Mouse (Mus musculus): ENCODE data around the gene Gm21964. TPM values are rescaled to one million over a fixed set of nuclear protein-coding genes. Genes with fewer than 3 reads are reported as not detected.

The Gm21964 gene
- total and polyA plus RNA-seq, 3 experiments, result not detected

DNA sequence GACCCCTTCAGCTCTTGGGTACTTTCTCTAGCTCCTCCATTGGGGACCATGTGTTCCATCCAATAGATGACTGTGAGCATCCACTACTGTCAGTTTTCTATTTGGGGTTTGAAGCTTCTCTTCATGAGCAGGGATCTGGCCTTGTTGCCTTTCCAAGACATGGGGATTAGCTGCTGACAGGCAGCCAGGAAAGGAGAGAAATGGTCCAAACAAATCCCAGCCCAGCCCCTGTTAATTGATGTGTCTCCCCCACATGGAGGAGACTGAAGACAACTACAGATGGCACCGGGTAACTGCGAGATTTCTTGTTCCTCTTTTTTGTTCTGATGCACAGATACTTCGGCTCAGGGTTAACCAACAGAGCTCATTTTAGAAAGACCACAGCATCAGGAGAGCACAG is 39.1 kb downstream of the Gm21964 start:
- Histone ChIP-seq H3K4me3 (ENCODE audit: control insufficient read depth in 1 of 2, insufficient read depth in 1 of 2, low read depth in 2 of 2, low read length in 2 of 2) (no peak overlapping the region), H3K9ac (ENCODE audit: control insufficient read depth, low read depth, low read length, poor library complexity, severe bottlenecking) (no peak overlapping the region), H3K9me3 (replicated peaks; ENCODE audit: insufficient read depth, low read length) (no peaks in the 10 kb centered on the region), H3K27ac (ENCODE audit: control insufficient read depth, low read depth, low read length) (no peak overlapping the region), H3K27me3 (ENCODE audit: control insufficient read depth in 1 of 2, insufficient read depth in 2 of 2, low read length in 2 of 2) (no peaks in the 10 kb centered on the region), H3K4me1 (ENCODE audit: control insufficient read depth in 1 of 2, insufficient read depth in 2 of 2, low read length in 2 of 2) (no peaks in the 10 kb centered on the region), H3K36me3 (ENCODE audit: control insufficient read depth in 1 of 2, insufficient read depth in 2 of 2, low read length in 2 of 2) (no peaks in the 10 kb centered on the region), H3K79me2 (ENCODE audit: control insufficient read depth, insufficient read depth, low read length, poor library complexity) (no peaks in the 10 kb centered on the region)
- TF ChIP-seq CHD2 (IDR thresholded peaks at IDR 0.05; ENCODE audit: low read length), result no peak
- TF ChIP-seq ETS1 (IDR thresholded peaks at IDR 0.05; ENCODE audit: low read depth, low read length), result no peak
- no peak for TF ChIP-seq E2F4 (IDR thresholded peaks at IDR 0.05; ENCODE audit: borderline replicate concordance, low read depth, low read length)
- no peak for TF ChIP-seq RCOR1 (IDR thresholded peaks at IDR 0.05; ENCODE audit: low read depth, low read length)
- no peak for TF ChIP-seq POLR2AphosphoS5 (IDR thresholded peaks at IDR 0.05; ENCODE audit: borderline replicate concordance, low read depth, low read length)
- no peak for TF ChIP-seq UBTF (IDR thresholded peaks at IDR 0.05; ENCODE audit: borderline replicate concordance, insufficient read depth, low read depth, low read length)
- no peak for TF ChIP-seq MYB (IDR thresholded peaks at IDR 0.05; ENCODE audit: low read depth, low read length)
- no peak for TF ChIP-seq TCF12 (IDR thresholded peaks at IDR 0.05; ENCODE audit: low read depth, low read length)
- TF ChIP-seq USF1 (IDR thresholded peaks at IDR 0.05; ENCODE audit: low read depth, low read length), result no peak
- TF ChIP-seq HCFC1 (IDR thresholded peaks at IDR 0.05; ENCODE audit: low read depth, low read length), result no peak
- TF ChIP-seq MYC (IDR thresholded peaks at IDR 0.05; ENCODE audit: low read depth, low read length), result no peak
- TF ChIP-seq EP300 (IDR thresholded peaks at IDR 0.05; ENCODE audit: low read depth in 1 of 2, low read length in 2 of 2), result no peak
- TF ChIP-seq NRF1 (IDR thresholded peaks at IDR 0.05; ENCODE audit: insufficient read depth, low read depth, low read length, poor library complexity, severe bottlenecking), result no peak
- no peak for TF ChIP-seq ZNF384 (IDR thresholded peaks at IDR 0.05; ENCODE audit: low read depth, low read length)
- TF ChIP-seq GABPA (IDR thresholded peaks at IDR 0.05; ENCODE audit: low read depth, low read length), result no peak
- no peak for TF ChIP-seq KAT2A (conservative IDR thresholded peaks at IDR 0.05; ENCODE audit: low read depth, low read length)
- TF ChIP-seq MAFK (IDR thresholded peaks at IDR 0.05; ENCODE audit: borderline replicate concordance, low read depth, low read length), result no peak
- no peak for DNase-seq (ENCODE audit: low read depth, low spot score)

DNA sequence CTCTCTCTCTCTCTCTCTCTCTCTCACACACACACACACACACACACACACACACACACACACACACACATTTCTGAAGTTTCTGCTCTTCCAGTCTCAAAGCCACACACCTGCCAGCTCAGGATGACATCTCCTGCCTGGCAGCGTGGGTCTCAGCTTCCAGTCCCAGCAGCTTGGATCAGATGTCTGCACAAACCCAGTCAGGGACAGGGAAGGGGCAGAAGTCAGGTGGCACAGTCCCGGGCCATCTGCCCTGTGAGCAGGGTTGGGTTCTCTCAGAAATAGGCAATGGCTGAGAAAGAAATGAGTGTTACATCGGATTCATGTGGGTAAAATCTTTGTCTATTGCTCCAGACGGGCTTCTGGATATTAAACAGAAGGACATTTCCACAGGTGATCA is 39.8 kb downstream of the Gm21964 start:
- Histone ChIP-seq H3K9me3 (replicated peaks; ENCODE audit: insufficient read depth, low read length) (no peaks in the 10 kb centered on the region), H3K36me3 (ENCODE audit: control insufficient read depth in 1 of 2, insufficient read depth in 2 of 2, low read length in 2 of 2) (no peaks in the 10 kb centered on the region), H3K27ac (ENCODE audit: control insufficient read depth, low read depth, low read length) (no peak overlapping the region), H3K27me3 (ENCODE audit: control insufficient read depth in 1 of 2, insufficient read depth in 2 of 2, low read length in 2 of 2) (no peaks in the 10 kb centered on the region), H3K4me3 (ENCODE audit: control insufficient read depth in 1 of 2, insufficient read depth in 1 of 2, low read depth in 2 of 2, low read length in 2 of 2) (no peak overlapping the region), H3K4me1 (ENCODE audit: control insufficient read depth in 1 of 2, insufficient read depth in 2 of 2, low read length in 2 of 2) (no peaks in the 10 kb centered on the region), H3K79me2 (ENCODE audit: control insufficient read depth, insufficient read depth, low read length, poor library complexity) (no peaks in the 10 kb centered on the region), H3K9ac (ENCODE audit: control insufficient read depth, low read depth, low read length, poor library complexity, severe bottlenecking) (no peak overlapping the region)
- no peak for DNase-seq (ENCODE audit: low read depth, low spot score)
- TF ChIP-seq TAL1 (IDR thresholded peaks at IDR 0.05; ENCODE audit: low read length), result no peak
- TF ChIP-seq MYB (IDR thresholded peaks at IDR 0.05; ENCODE audit: low read depth, low read length), result no peak
- TF ChIP-seq CHD2 (IDR thresholded peaks at IDR 0.05; ENCODE audit: low read length), result no peak
- no peak for TF ChIP-seq EP300 (IDR thresholded peaks at IDR 0.05; ENCODE audit: low read depth in 1 of 2, low read length in 2 of 2)
- TF ChIP-seq RAD21 (IDR thresholded peaks at IDR 0.05; ENCODE audit: low read depth, low read length), result no peak
- no peak for TF ChIP-seq RCOR1 (IDR thresholded peaks at IDR 0.05; ENCODE audit: low read depth, low read length)
- TF ChIP-seq POLR2AphosphoS5 (IDR thresholded peaks at IDR 0.05; ENCODE audit: borderline replicate concordance, low read depth, low read length), result no peak
- no peak for TF ChIP-seq HCFC1 (IDR thresholded peaks at IDR 0.05; ENCODE audit: low read depth, low read length)
- no peak for TF ChIP-seq KAT2A (conservative IDR thresholded peaks at IDR 0.05; ENCODE audit: low read depth, low read length)
- TF ChIP-seq SMC3 (IDR thresholded peaks at IDR 0.05; ENCODE audit: low read depth, low read length), result no peak
- TF ChIP-seq ZKSCAN1 (IDR thresholded peaks at IDR 0.05; ENCODE audit: low read depth, low read length), result no peak
